8 mouse cellular contexts compared by ENCODE assay signal in the genomic region with DNA sequence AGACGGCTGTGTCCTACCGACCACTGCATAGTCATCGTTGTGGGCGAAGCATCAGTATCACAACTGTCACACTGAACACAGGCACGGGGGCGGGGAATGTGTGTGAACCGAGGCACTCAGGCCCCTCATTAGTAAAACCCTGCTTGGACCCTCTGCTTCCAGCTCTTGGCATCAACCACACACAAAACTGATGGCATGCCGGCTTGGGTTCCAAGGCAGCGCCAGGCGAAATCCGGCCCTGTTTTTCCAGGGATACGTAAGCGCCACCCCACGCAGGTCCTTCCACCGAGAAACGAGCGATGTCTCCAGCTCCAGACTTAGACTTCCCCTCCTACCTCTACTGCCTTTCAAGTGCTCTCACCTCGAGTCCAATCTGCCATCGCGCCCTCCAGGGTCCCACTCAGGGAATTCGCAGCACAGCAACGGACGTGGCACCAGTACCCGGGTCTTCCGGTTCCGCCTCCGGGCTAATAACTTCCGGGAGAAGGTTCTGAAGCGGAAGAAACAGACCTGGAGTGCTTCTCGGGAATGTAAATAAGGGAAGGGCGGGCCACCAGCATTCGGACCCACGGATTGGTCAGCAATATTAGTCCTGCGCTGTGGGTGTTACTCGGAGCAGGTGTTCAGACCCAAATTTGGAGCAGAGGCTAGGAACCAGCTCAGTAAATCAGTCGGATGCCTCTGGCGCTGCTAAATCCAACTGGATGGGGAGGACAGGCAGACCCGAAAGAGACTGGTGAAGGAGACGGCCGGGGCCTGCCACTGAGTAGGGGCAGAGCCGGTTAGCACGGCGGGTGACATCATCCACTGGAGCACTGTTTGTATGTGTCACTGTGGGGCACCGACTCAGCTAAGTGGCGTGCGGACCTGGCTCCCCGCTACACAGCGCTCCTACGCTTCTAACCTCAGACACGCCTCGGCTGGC. TPM values are rescaled to one million over a fixed set of nuclear protein-coding genes. Genes with fewer than 3 reads are reported as not detected.
DNase-seq lines count a peak whose midpoint lies in the region; ATAC-seq lines count a peak whose summit lies in the region.

TSS of gene Gm45785 (minus strand) at position 472 of the 925 bp plus-strand sequence.

- ATAC-seq in hindbrain, embryonic 12.5 days (ENCODE audit: low FRiP score), result peak; percentile 79

- no peaks in the 10 kb centered on the region for H3K9me3 ChIP-seq in hindbrain, embryonic 12.5 days (replicated peaks)

- peaks cover 31% of the 10 kb centered on the region for H3K4me1 ChIP-seq in hindbrain, embryonic 12.5 days

- H3K36me3 ChIP-seq in hindbrain, embryonic 12.5 days, result peaks cover 62% of the 10 kb centered on the region

- DNase-seq in Muller cell, postnatal 12 days (ENCODE audit: inconsistent ontology term), result peak; percentile 96
- peak; percentile 87 to 89 for DNase-seq in cerebellum, postnatal 10 days
- DNase-seq in frontal cortex, postnatal 10 days (ENCODE audit: low spot score in 2 of 2), result peak; percentile 75 to 76
- peak; percentile 76 to 89 for DNase-seq in layer of hippocampus, postnatal 14 days (ENCODE audit: low spot score in 2 of 2)
- DNase-seq in lung, postnatal 14 days, result peak; percentile 83
- DNase-seq in retina, adult 2 months (ENCODE audit: low read depth, low spot score), result peak; percentile 73
- peak; percentile 45 to 58 for DNase-seq in thymus, postnatal 36 days

- peak within 1 kb of the TSS; percentile 75 for H3K4me3 ChIP-seq in hindbrain, embryonic 12.5 days

- H3K9ac ChIP-seq in hindbrain, embryonic 12.5 days, result peak within 1 kb of the TSS; percentile 95

- no peaks in the 10 kb centered on the region for H3K27me3 ChIP-seq in hindbrain, embryonic 12.5 days

- WGBS in hindbrain, embryonic 12.5 days, result under 1% methylated on average over 51 of the region's 51 CpGs

- peak within 1 kb of the TSS; percentile 90 for H3K27ac ChIP-seq in hindbrain, embryonic 12.5 days

- H3K4me2 ChIP-seq in hindbrain, embryonic 12.5 days (replicated peaks), result peak within 1 kb of the TSS; percentile 99

RNA-seq across cellular contexts. Expression of gene Gm45785, which starts in this region (rescaled TPM):
- polyA plus RNA-seq in hindbrain, embryonic 12.5 days (2016; fragmentation: Nextera tagmentation; extraction: Ambion mirVana), result not detected in 2 replicates
- 1 to 10 TPM in 1 of 2 experiments, not detected in 1; 1.6 TPM for total RNA-seq in layer of hippocampus, postnatal 14 days (2021)

Comparison
In these comparisons a context has a peak if more than half of its experiments do, and no peak if none do; other contexts are left out.
1. Peak in every context shown above with its lines: DNase-seq, ATAC-seq, H3K4me3 ChIP-seq and H3K27ac ChIP-seq.
2. Peak in ATAC-seq, H3K4me3 ChIP-seq, H3K27ac ChIP-seq, H3K9ac ChIP-seq and H3K4me2 ChIP-seq in hindbrain, embryonic 12.5 days; RNA of the gene not detected or under 1 TPM.